Mouse (Mus musculus) MEL (cell line): ENCODE measurements around the gene Eif4ebp2.

Experiments
- CTCF ChIP-seq, 3 experiments: IDR thresholded peaks in 2 of 3; conservative IDR thresholded peaks in 1 of 3; 2 replicates each; pipeline ENCODE4 v1.5.1; 2011 to 2012; ENCODE audit warnings: low read length in 3 of 3, low read depth in 2 of 3, mild to moderate bottlenecking in 2 of 3, improper control_type of control experiment in 1 of 3, inconsistent platforms in 1 of 3, mixed read lengths in 1 of 3, moderate library complexity in 1 of 3; ENCODE audit not compliant: control insufficient read depth in 1 of 3, insufficient read depth in 1 of 3, poor library complexity in 1 of 3, severe bottlenecking in 1 of 3
- MAFK ChIP-seq: IDR thresholded peaks from 2 replicates; pipeline ENCODE4 v1.6.1; 2011; ENCODE audit warnings: low read depth, mild to moderate bottlenecking, low read length, improper control_type of control experiment, borderline replicate concordance
- MYC ChIP-seq: IDR thresholded peaks from 2 replicates; pipeline ENCODE4 v1.6.1; 2011; ENCODE audit warnings: low read depth, mild to moderate bottlenecking, low read length, improper control_type of control experiment, moderate library complexity
- POLR2A ChIP-seq, 2 experiments: IDR thresholded peaks; 2 replicates each; pipeline ENCODE4 v1.6.1; 2011 to 2012; ENCODE audit warnings: low read length in 2 of 2, mild to moderate bottlenecking in 2 of 2, control low read depth in 1 of 2, improper control_type of control experiment in 1 of 2, low read depth in 1 of 2, moderate library complexity in 1 of 2; ENCODE audit not compliant: control insufficient read depth in 1 of 2, insufficient read depth in 1 of 2, poor library complexity in 1 of 2
- POLR2AphosphoS2 ChIP-seq: IDR thresholded peaks from 2 replicates; pipeline ENCODE4 v1.6.1; 2011; ENCODE audit warnings: low read length, improper control_type of control experiment
- RCOR1 ChIP-seq: IDR thresholded peaks from 2 replicates; pipeline ENCODE4 v1.6.1; 2012; ENCODE audit warnings: low read depth, mild to moderate bottlenecking, inconsistent platforms, low read length, improper control_type of control experiment
- USF1 ChIP-seq: IDR thresholded peaks from 2 replicates; pipeline ENCODE4 v1.6.1; 2014; ENCODE audit warnings: low read depth, mild to moderate bottlenecking, inconsistent platforms, low read length, improper control_type of control experiment, moderate library complexity
- ZC3H11A ChIP-seq: IDR thresholded peaks from 2 replicates; pipeline ENCODE4 v1.6.1; 2012; ENCODE audit warnings: low read depth, mild to moderate bottlenecking, inconsistent platforms, low read length, improper control_type of control experiment
- ZMIZ1 ChIP-seq: IDR thresholded peaks from 2 replicates; pipeline ENCODE4 v1.6.1; 2012; ENCODE audit warnings: low read depth, mild to moderate bottlenecking, inconsistent platforms, low read length, improper control_type of control experiment, moderate library complexity

DNA sequence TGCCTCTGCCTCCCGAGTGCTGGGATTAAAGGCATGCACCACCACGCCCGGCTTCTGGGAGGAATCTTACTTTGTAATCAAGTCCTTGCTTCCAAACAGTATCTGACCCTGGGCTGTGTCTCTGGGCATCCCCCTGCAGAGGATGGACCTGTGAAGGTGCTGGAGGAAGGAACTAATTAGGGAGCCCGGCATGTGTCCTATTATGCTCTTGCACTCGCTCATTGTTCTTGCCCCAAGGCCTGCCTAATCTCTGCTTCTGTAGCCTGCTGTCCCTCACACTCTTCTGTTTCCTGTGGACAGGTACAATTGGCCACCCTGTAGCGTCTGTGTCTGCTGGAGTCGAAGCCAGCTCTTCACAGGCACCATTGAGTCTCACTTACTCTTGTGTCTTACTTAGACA is 48.3 kb upstream of the Eif4ebp2 start:
- TF ChIP-seq ZMIZ1 (no peak), POLR2A (IDR thresholded peaks at IDR 0.05; ENCODE audit: control insufficient read depth in 1 of 2, insufficient read depth in 1 of 2, low read depth in 1 of 2, low read length in 2 of 2, poor library complexity in 1 of 2) (no peak), CTCF (IDR thresholded peaks at IDR 0.05 in 2 of 3, conservative IDR thresholded peaks at IDR 0.05 in 1 of 3; ENCODE audit: control insufficient read depth in 1 of 3, insufficient read depth in 1 of 3, low read depth in 2 of 3, low read length in 3 of 3, poor library complexity in 1 of 3, severe bottlenecking in 1 of 3) (no peak), ZC3H11A (no peak), USF1 (no peak), RCOR1 (no peak), MAFK (no peak), POLR2AphosphoS2 (no peak), MYC (no peak)
